ENCODE assay signal across 1 mouse cellular context in the genomic region with DNA sequence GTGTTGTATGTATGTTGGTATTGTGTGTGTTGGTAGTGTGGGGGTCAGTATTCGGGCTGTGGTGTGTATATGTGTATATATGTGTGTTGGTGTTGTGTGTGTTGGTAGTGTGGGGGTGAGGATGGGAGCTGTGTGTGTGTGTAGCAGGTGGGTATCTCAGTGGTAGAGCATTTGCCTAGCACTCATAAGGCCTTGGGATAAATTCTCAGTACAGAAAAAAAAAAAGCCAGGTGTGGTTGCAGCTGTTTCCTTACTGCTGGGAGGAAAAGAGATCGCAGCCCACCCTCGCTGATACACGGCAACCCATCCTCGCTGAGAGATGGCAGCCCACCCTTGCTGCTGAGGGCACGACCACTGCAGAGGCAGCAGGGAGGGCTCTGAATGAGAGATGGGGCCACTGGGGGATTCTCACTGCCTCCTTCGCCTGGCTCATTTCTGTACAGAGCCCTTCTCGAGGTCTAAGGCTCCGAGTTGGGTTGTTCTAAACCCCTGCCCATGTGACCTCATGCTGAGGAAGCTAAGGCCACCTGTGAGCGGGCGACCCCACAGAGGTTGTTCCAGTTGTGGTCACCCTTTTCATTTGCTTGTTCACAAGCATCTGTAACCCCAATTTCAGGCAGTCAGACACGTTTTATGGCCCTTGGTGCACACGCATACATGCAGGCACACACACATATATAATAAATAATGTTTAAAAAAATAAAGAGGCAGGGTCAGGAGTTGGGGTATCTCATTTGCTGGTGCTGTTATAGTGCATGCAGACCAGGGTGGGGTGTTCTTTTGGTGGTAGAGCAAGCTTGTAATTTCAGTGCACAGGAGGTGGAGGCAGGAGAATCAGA.
TF ChIP-seq lines count a peak whose summit lies in the region.

No protein-coding gene starts in this region.

TF ChIP-seq in CH12.LX, 34 proteins besides CTCF, POLR2A, EP300 and RAD21:
- TF ChIP-seq E2F4 (IDR thresholded peaks at IDR 0.05; ENCODE audit: insufficient replicate concordance, low read depth, low read length): no peak
- TF ChIP-seq HCFC1 (IDR thresholded peaks at IDR 0.05; ENCODE audit: low read depth, low read length): no peak
- TF ChIP-seq NELFE (IDR thresholded peaks at IDR 0.05; ENCODE audit: low read depth, low read length): no peak
- TF ChIP-seq ELF1 (IDR thresholded peaks at IDR 0.05; ENCODE audit: low read depth, low read length): no peak
- TF ChIP-seq TCF12 (IDR thresholded peaks at IDR 0.05; ENCODE audit: low read depth, low read length): peak; percentile 76
- no peak for TF ChIP-seq GABPA (IDR thresholded peaks at IDR 0.05; ENCODE audit: insufficient replicate concordance, low read depth, low read length)
- TF ChIP-seq MYC (IDR thresholded peaks at IDR 0.05; ENCODE audit: low read depth, low read length): 0 out of 2 replicates have a peak, but pooled peaks have one; percentile 59
- TF ChIP-seq PAX5 (IDR thresholded peaks at IDR 0.05; ENCODE audit: low read length): no peak
- no peak for TF ChIP-seq JUN (IDR thresholded peaks at IDR 0.05; ENCODE audit: insufficient read depth, low read depth, low read length)
- no peak for TF ChIP-seq SIN3A (IDR thresholded peaks at IDR 0.05; ENCODE audit: low read length)
- TF ChIP-seq BHLHE40 (IDR thresholded peaks at IDR 0.05; ENCODE audit: low read depth, low read length): peak; percentile 65
- no peak for TF ChIP-seq JUND (conservative IDR thresholded peaks at IDR 0.05; ENCODE audit: low read depth, low read length)
- no peak for TF ChIP-seq CHD1 (IDR thresholded peaks at IDR 0.05; ENCODE audit: low read depth, low read length)
- TF ChIP-seq MAFK (IDR thresholded peaks at IDR 0.05; ENCODE audit: insufficient replicate concordance, low read length): no peak
- no peak for TF ChIP-seq ZMIZ1 (IDR thresholded peaks at IDR 0.05; ENCODE audit: low read depth, low read length)
- no peak for TF ChIP-seq ZC3H11A (IDR thresholded peaks at IDR 0.05; ENCODE audit: low read depth, low read length)
- TF ChIP-seq UBTF (IDR thresholded peaks at IDR 0.05; ENCODE audit: low read depth, low read length): no peak
- TF ChIP-seq MXI1 (IDR thresholded peaks at IDR 0.05; ENCODE audit: low read depth, low read length): peak; percentile 55; the same call in 1 of the 2 replicates
- TF ChIP-seq ETS1 (conservative IDR thresholded peaks at IDR 0.05; ENCODE audit: low read depth, low read length): no peak
- TF ChIP-seq CHD2 (IDR thresholded peaks at IDR 0.05; ENCODE audit: low read length): no peak
- TF ChIP-seq ZNF384 (IDR thresholded peaks at IDR 0.05; ENCODE audit: low read depth, low read length): peak; percentile 89
- TF ChIP-seq NRF1 (IDR thresholded peaks at IDR 0.05; ENCODE audit: low read depth, low read length): no peak
- peak; percentile 51 for TF ChIP-seq USF2 (conservative IDR thresholded peaks at IDR 0.05; ENCODE audit: low read depth, low read length)
- TF ChIP-seq MAZ (IDR thresholded peaks at IDR 0.05; ENCODE audit: low read depth, low read length): no peak
- TF ChIP-seq POLR2AphosphoS2 (IDR thresholded peaks at IDR 0.05; ENCODE audit: low read depth, low read length): no peak
- TF ChIP-seq MEF2A (IDR thresholded peaks at IDR 0.05; ENCODE audit: borderline replicate concordance, low read depth, low read length): no peak; the same call in 1 of the 2 replicates
- no peak for TF ChIP-seq RCOR1 (conservative IDR thresholded peaks at IDR 0.05; ENCODE audit: low read depth, low read length)
- TF ChIP-seq TBP (conservative IDR thresholded peaks at IDR 0.05; ENCODE audit: low read depth, low read length): no peak
- no peak for TF ChIP-seq IRF4 (IDR thresholded peaks at IDR 0.05; ENCODE audit: low read depth, low read length)
- no peak for TF ChIP-seq SMC3 (IDR thresholded peaks at IDR 0.05; ENCODE audit: low read depth, low read length)
- TF ChIP-seq MAX (IDR thresholded peaks at IDR 0.05; ENCODE audit: low read length): peak; percentile 71
- no peak for TF ChIP-seq ZKSCAN1 (IDR thresholded peaks at IDR 0.05; ENCODE audit: borderline replicate concordance, low read depth, low read length)
- peak; percentile 69 for TF ChIP-seq USF1 (IDR thresholded peaks at IDR 0.05; ENCODE audit: low read depth, low read length)
- TF ChIP-seq KAT2A (IDR thresholded peaks at IDR 0.05; ENCODE audit: insufficient replicate concordance, low read length): 0 out of 2 replicates have a peak, but pooled peaks have one; percentile 35
TF ChIP-seq in CH12.LX: peak in this region for 9.
